Mouse (Mus musculus) E14TG2a.4 (cell line): ENCODE data around the gene Cyp11a1.

ENCODE experiments used
- CTCF ChIP-seq: conservative IDR thresholded peaks from 2 replicates; pipeline ENCODE4 v1.5.1; 2014; ENCODE audit warnings: low read length
- NANOG ChIP-seq: IDR thresholded peaks from 2 replicates; pipeline ENCODE4 v1.6.1; 2014; ENCODE audit warnings: borderline replicate concordance, low read length, mixed read lengths
- POU5F1 ChIP-seq: IDR thresholded peaks from 2 replicates; pipeline ENCODE4 v1.6.1; 2014; ENCODE audit warnings: low read length, borderline replicate concordance

DNA sequence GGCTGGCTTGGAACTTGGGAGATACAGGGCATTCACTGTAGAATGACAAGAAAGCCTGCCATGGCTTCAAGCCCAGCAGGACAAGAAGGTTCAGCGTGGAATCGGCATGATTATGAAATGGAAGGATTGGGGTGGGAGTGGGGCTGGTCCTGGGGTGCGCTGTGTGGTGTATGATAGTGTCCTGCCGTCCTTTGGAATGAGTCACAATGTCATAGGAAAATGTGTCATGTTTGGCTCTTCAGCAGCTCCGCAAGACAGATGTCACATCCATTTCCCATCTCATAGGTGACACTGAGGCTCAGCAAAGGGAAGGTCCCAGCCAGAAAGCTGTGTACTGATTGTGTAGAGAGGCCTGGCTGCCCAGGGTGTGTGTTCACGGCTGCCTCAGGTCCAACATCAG lies 9.6 kb downstream of the Cyp11a1 start:
- no peak for TF ChIP-seq CTCF
- no peak for TF ChIP-seq NANOG
- TF ChIP-seq POU5F1, result no peak
